Mouse (Mus musculus): ENCODE measurements around the gene Miga1. TPM values are rescaled to one million over a fixed set of nuclear protein-coding genes. Genes with fewer than 3 reads are reported as not detected.
"Not testable (repeated sequence)": the region's sequence is repeated elsewhere in the genome, so short reads cannot be mapped to it uniquely, and the experiment has no call there.

Gene Miga1
- polyA plus RNA-seq, 1 experiment from 2014 or later, result 17.3 TPM

- H3K27ac ChIP-seq (ENCODE audit: low read length), result no peak overlapping the region
- no peak overlapping the region for H3K4me3 ChIP-seq (ENCODE audit: low read length)
- peaks cover 20% of the 10 kb centered on the region for H3K36me3 ChIP-seq (ENCODE audit: insufficient read depth, low read length)
- peak; percentile 67 for ATAC-seq (ENCODE audit: low FRiP score, low TSS enrichment)
- H3K27me3 ChIP-seq (ENCODE audit: insufficient read depth, low read length), result no peaks in the 10 kb centered on the region
- no peak overlapping the region for H3K4me2 ChIP-seq (replicated peaks; ENCODE audit: low read depth, low read length)
- H3K9me3 ChIP-seq (ENCODE audit: low read length), result no peaks in the 10 kb centered on the region
- no peaks in the 10 kb centered on the region for H3K4me1 ChIP-seq (ENCODE audit: insufficient read depth, low read length)
- WGBS, result 78% methylated on average over 6 of the region's 6 CpGs
- H3K9ac ChIP-seq (replicated peaks; ENCODE audit: low read length), result no peak overlapping the region
Measured at GRCm38 (mm10) chr3:152332104-152332503, 8.1 kb downstream of the Miga1 start.

- Histone ChIP-seq H3K9me3 (ENCODE audit: low read length) (no peaks in the 10 kb centered on the region), H3K9ac (replicated peaks; ENCODE audit: low read length) (no peak overlapping the region), H3K27me3 (ENCODE audit: insufficient read depth, low read length) (no peaks in the 10 kb centered on the region), H3K36me3 (ENCODE audit: insufficient read depth, low read length) (peaks cover 9% of the 10 kb centered on the region; the same call in 1 of the 2 replicates), H3K4me2 (replicated peaks; ENCODE audit: low read depth, low read length) (no peak overlapping the region), H3K4me1 (ENCODE audit: insufficient read depth, low read length) (no peaks in the 10 kb centered on the region), H3K4me3 (ENCODE audit: low read length) (no peak overlapping the region), H3K27ac (ENCODE audit: low read length) (no peak overlapping the region)
- no peak for ATAC-seq (ENCODE audit: low FRiP score, low TSS enrichment)
- WGBS, result 88% methylated on average over 8 of the region's 8 CpGs
Measured at GRCm38 (mm10) chr3:152321765-152322547, 18.3 kb downstream of the Miga1 start.

GRCm38 (mm10) chr3:152320972-152321645 lies 19.1 kb downstream of the Miga1 start:
- WGBS, result 87% methylated on average over 10 of the region's 10 CpGs
- H3K4me3 ChIP-seq (ENCODE audit: low read length), result no peak overlapping the region
- no peaks in the 10 kb centered on the region for H3K9me3 ChIP-seq (ENCODE audit: low read length)
- H3K36me3 ChIP-seq (ENCODE audit: insufficient read depth, low read length), result peaks cover 9% of the 10 kb centered on the region; the same call in 1 of the 2 replicates
- ATAC-seq (ENCODE audit: low FRiP score, low TSS enrichment), result no peak
- H3K4me1 ChIP-seq (ENCODE audit: insufficient read depth, low read length), result no peaks in the 10 kb centered on the region
- H3K27me3 ChIP-seq (ENCODE audit: insufficient read depth, low read length), result no peaks in the 10 kb centered on the region
- H3K27ac ChIP-seq (ENCODE audit: low read length), result no peak overlapping the region
- H3K4me2 ChIP-seq (replicated peaks; ENCODE audit: low read depth, low read length), result no peak overlapping the region
- H3K9ac ChIP-seq (replicated peaks; ENCODE audit: low read length), result no peak overlapping the region

GRCm38 (mm10) chr3:152316447-152317173 lies 23.6 kb downstream of the Miga1 start:
- H3K4me2 ChIP-seq (replicated peaks; ENCODE audit: low read depth, low read length); H3K27ac ChIP-seq (ENCODE audit: low read length); H3K4me3 ChIP-seq (ENCODE audit: low read length); H3K4me1 ChIP-seq (ENCODE audit: insufficient read depth, low read length); H3K9ac ChIP-seq (replicated peaks; ENCODE audit: low read length); H3K27me3 ChIP-seq (ENCODE audit: insufficient read depth, low read length); H3K9me3 ChIP-seq (ENCODE audit: low read length); ATAC-seq (ENCODE audit: low FRiP score, low TSS enrichment): not testable (repeated sequence)
- peaks cover 15% of the 10 kb centered on the region; the same call in 1 of the 2 replicates for H3K36me3 ChIP-seq (ENCODE audit: insufficient read depth, low read length)
- 84% methylated on average over 9 of the region's 9 CpGs for WGBS

- Histone ChIP-seq H3K9ac (replicated peaks; ENCODE audit: low read length) (no peak overlapping the region), H3K4me1 (ENCODE audit: insufficient read depth, low read length) (no peaks in the 10 kb centered on the region), H3K4me3 (ENCODE audit: low read length) (no peak overlapping the region), H3K9me3 (ENCODE audit: low read length) (no peaks in the 10 kb centered on the region), H3K27me3 (ENCODE audit: insufficient read depth, low read length) (no peaks in the 10 kb centered on the region), H3K27ac (ENCODE audit: low read length) (no peak overlapping the region), H3K4me2 (replicated peaks; ENCODE audit: low read depth, low read length) (no peak overlapping the region), H3K36me3 (ENCODE audit: insufficient read depth, low read length) (peaks cover 6% of the 10 kb centered on the region; the same call in 1 of the 2 replicates)
- WGBS, result 5% methylated on average over 7 of the region's 7 CpGs
- peak; percentile 96 for ATAC-seq (ENCODE audit: low FRiP score, low TSS enrichment)
Measured at GRCm38 (mm10) chr3:152315613-152316012, 24.6 kb downstream of the Miga1 start.

GRCm38 (mm10) chr3:152314666-152315065 lies 25.5 kb downstream of the Miga1 start:
- H3K9ac ChIP-seq (replicated peaks; ENCODE audit: low read length); H3K27me3 ChIP-seq (ENCODE audit: insufficient read depth, low read length); H3K4me1 ChIP-seq (ENCODE audit: insufficient read depth, low read length); H3K27ac ChIP-seq (ENCODE audit: low read length); H3K4me2 ChIP-seq (replicated peaks; ENCODE audit: low read depth, low read length); ATAC-seq (ENCODE audit: low FRiP score, low TSS enrichment); H3K4me3 ChIP-seq (ENCODE audit: low read length); H3K36me3 ChIP-seq (ENCODE audit: insufficient read depth, low read length); H3K9me3 ChIP-seq (ENCODE audit: low read length): not testable (repeated sequence)
- WGBS, result 77% methylated on average over 14 of the region's 14 CpGs

- no peaks in the 10 kb centered on the region for H3K9me3 ChIP-seq (ENCODE audit: low read length)
- peaks cover 5% of the 10 kb centered on the region; the same call in 1 of the 2 replicates for H3K36me3 ChIP-seq (ENCODE audit: insufficient read depth, low read length)
- no peak for ATAC-seq (ENCODE audit: low FRiP score, low TSS enrichment)
- H3K27ac ChIP-seq (ENCODE audit: low read length), result peak overlapping the region; percentile 48; the same call in 1 of the 2 replicates
- no peak overlapping the region for H3K4me2 ChIP-seq (replicated peaks; ENCODE audit: low read depth, low read length)
- no peaks in the 10 kb centered on the region for H3K27me3 ChIP-seq (ENCODE audit: insufficient read depth, low read length)
- no peak overlapping the region for H3K9ac ChIP-seq (replicated peaks; ENCODE audit: low read length)
- peaks cover 6% of the 10 kb centered on the region; the same call in 1 of the 2 replicates for H3K4me1 ChIP-seq (ENCODE audit: insufficient read depth, low read length)
- H3K4me3 ChIP-seq (ENCODE audit: low read length), result no peak overlapping the region
- WGBS, result 93% methylated on average over 9 of the region's 9 CpGs
Measured at GRCm38 (mm10) chr3:152309250-152309645, 31.0 kb downstream of the Miga1 start.

- Histone ChIP-seq H3K9ac (replicated peaks; ENCODE audit: low read length) (no peak overlapping the region), H3K4me2 (replicated peaks; ENCODE audit: low read depth, low read length) (no peak overlapping the region), H3K36me3 (ENCODE audit: insufficient read depth, low read length) (peaks cover 5% of the 10 kb centered on the region; the same call in 1 of the 2 replicates), H3K27ac (ENCODE audit: low read length) (peak overlapping the region; percentile 48; the same call in 1 of the 2 replicates), H3K27me3 (ENCODE audit: insufficient read depth, low read length) (no peaks in the 10 kb centered on the region), H3K9me3 (ENCODE audit: low read length) (no peaks in the 10 kb centered on the region), H3K4me3 (ENCODE audit: low read length) (no peak overlapping the region), H3K4me1 (ENCODE audit: insufficient read depth, low read length) (peaks cover 6% of the 10 kb centered on the region; the same call in 1 of the 2 replicates)
- ATAC-seq (ENCODE audit: low FRiP score, low TSS enrichment), result peak; percentile 87
- 33% methylated on average over 10 of the region's 10 CpGs for WGBS
Measured at GRCm38 (mm10) chr3:152308485-152309249, 31.5 kb downstream of the Miga1 start.

GRCm38 (mm10) chr3:152305971-152306370 lies 34.2 kb downstream of the Miga1 start:
- Histone ChIP-seq H3K27me3 (ENCODE audit: insufficient read depth, low read length) (no peaks in the 10 kb centered on the region), H3K4me2 (replicated peaks; ENCODE audit: low read depth, low read length) (no peak overlapping the region), H3K4me3 (ENCODE audit: low read length) (no peak overlapping the region), H3K4me1 (ENCODE audit: insufficient read depth, low read length) (peaks cover 6% of the 10 kb centered on the region; the same call in 1 of the 2 replicates), H3K9ac (replicated peaks; ENCODE audit: low read length) (no peak overlapping the region), H3K36me3 (ENCODE audit: insufficient read depth, low read length) (no peaks in the 10 kb centered on the region), H3K9me3 (ENCODE audit: low read length) (no peaks in the 10 kb centered on the region), H3K27ac (ENCODE audit: low read length) (no peak overlapping the region)
- 80% methylated on average over 4 of the region's 4 CpGs for WGBS
- no peak for ATAC-seq (ENCODE audit: low FRiP score, low TSS enrichment)
